Mouse (Mus musculus): ENCODE data around the gene Limd2. TPM values are rescaled to one million over a fixed set of nuclear protein-coding genes. Genes with fewer than 3 reads are reported as not detected.
A peak's percentile ranks its signal among the peaks of the same experiment; 100 is the strongest.

Gene Limd2
- polyA plus RNA-seq, 1 experiment = 36.4 TPM

DNA sequence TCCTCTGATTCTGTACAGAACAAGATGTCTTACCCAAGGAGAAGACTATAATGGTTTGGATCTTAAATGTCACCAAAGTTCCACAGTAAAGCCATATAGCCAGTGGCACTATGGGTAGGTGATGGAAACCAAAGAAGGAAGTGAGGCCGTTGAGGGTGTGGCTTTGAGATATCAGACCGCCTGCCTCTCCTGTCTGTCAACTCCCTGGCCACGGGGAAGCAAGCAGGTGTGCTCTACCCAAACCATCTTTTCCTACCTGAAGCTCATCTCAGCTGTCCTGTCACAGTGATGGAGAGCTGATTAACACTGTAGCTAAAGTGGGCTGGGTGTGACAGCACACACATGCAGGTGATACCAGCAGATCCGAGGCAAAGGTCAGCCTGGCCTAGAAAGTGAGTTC is 37.6 kb upstream of the Limd2 start:
- no peak overlapping the region for H3K4me2 ChIP-seq (ENCODE audit: low read depth)
- H3K36me3 ChIP-seq (ENCODE audit: control insufficient read depth, insufficient read depth) = peaks cover 61% of the 10 kb centered on the region
- no peaks in the 10 kb centered on the region for H3K27me3 ChIP-seq (ENCODE audit: control insufficient read depth, insufficient read depth, insufficient read length)
- no peak overlapping the region for H3K4me3 ChIP-seq
- H3ac ChIP-seq (ENCODE audit: control insufficient read depth, insufficient read length) = no peak overlapping the region
- TF ChIP-seq TCF3 (IDR thresholded peaks at IDR 0.05; ENCODE audit: insufficient read length, low read depth) (no peak), POLR2A (IDR thresholded peaks at IDR 0.05; ENCODE audit: insufficient read length, low read depth) (no peak), POLR2AphosphoS2 (IDR thresholded peaks at IDR 0.05; ENCODE audit: insufficient read length, low read depth) (no peak), MYOG (IDR thresholded peaks at IDR 0.05; ENCODE audit: control insufficient read depth in 1 of 3, insufficient read depth in 1 of 3, insufficient read length in 2 of 3, low read depth in 2 of 3) (no peak), TCF12 (IDR thresholded peaks at IDR 0.05; ENCODE audit: insufficient read depth, poor library complexity, severe bottlenecking) (no peak), CEBPB (IDR thresholded peaks at IDR 0.05; ENCODE audit: insufficient read depth, poor library complexity, severe bottlenecking) (no peak), E2F4 (IDR thresholded peaks at IDR 0.05; ENCODE audit: insufficient read depth) (no peak), MAX (IDR thresholded peaks at IDR 0.05; ENCODE audit: low read depth) (no peak), REST (IDR thresholded peaks at IDR 0.05; ENCODE audit: insufficient read depth, insufficient read length) (no peak), MYOD1 (IDR thresholded peaks at IDR 0.05; ENCODE audit: control insufficient read depth in 1 of 3, insufficient read length in 2 of 3, low read depth in 2 of 3) (no peak), USF1 (IDR thresholded peaks at IDR 0.05; ENCODE audit: low read depth) (no peak), SRF (IDR thresholded peaks at IDR 0.05; ENCODE audit: control insufficient read depth, insufficient read length, low read depth) (no peak)
- H3K79me2 ChIP-seq (ENCODE audit: control insufficient read depth, insufficient read depth) = no peaks in the 10 kb centered on the region

- no peak overlapping the region for H3K4me3 ChIP-seq
- H3K4me2 ChIP-seq (ENCODE audit: low read depth) = no peak overlapping the region
- TF ChIP-seq TCF12 (IDR thresholded peaks at IDR 0.05; ENCODE audit: insufficient read depth, poor library complexity, severe bottlenecking) (no peak), USF1 (IDR thresholded peaks at IDR 0.05; ENCODE audit: low read depth) (no peak), E2F4 (IDR thresholded peaks at IDR 0.05; ENCODE audit: insufficient read depth) (no peak), POLR2A (IDR thresholded peaks at IDR 0.05; ENCODE audit: insufficient read length, low read depth) (no peak), MYOD1 (IDR thresholded peaks at IDR 0.05; ENCODE audit: control insufficient read depth in 1 of 3, insufficient read length in 2 of 3, low read depth in 2 of 3) (no peak), REST (IDR thresholded peaks at IDR 0.05; ENCODE audit: insufficient read depth, insufficient read length) (no peak), CEBPB (IDR thresholded peaks at IDR 0.05; ENCODE audit: insufficient read depth, poor library complexity, severe bottlenecking) (no peak), MAX (IDR thresholded peaks at IDR 0.05; ENCODE audit: low read depth) (no peak), MYOG (IDR thresholded peaks at IDR 0.05; ENCODE audit: control insufficient read depth in 1 of 3, insufficient read depth in 1 of 3, insufficient read length in 2 of 3, low read depth in 2 of 3) (no peak), TCF3 (IDR thresholded peaks at IDR 0.05; ENCODE audit: insufficient read length, low read depth) (no peak), POLR2AphosphoS2 (IDR thresholded peaks at IDR 0.05; ENCODE audit: insufficient read length, low read depth) (no peak), SRF (IDR thresholded peaks at IDR 0.05; ENCODE audit: control insufficient read depth, insufficient read length, low read depth) (no peak)
- H3K79me2 ChIP-seq (ENCODE audit: control insufficient read depth, insufficient read depth) = peaks cover 10% of the 10 kb centered on the region
- no peaks in the 10 kb centered on the region for H3K27me3 ChIP-seq (ENCODE audit: control insufficient read depth, insufficient read depth, insufficient read length)
- no peak overlapping the region for H3ac ChIP-seq (ENCODE audit: control insufficient read depth, insufficient read length)
- H3K36me3 ChIP-seq (ENCODE audit: control insufficient read depth, insufficient read depth) = peaks cover 33% of the 10 kb centered on the region
Observed at GRCm38 (mm10) chr11:106195341-106195740, 34.7 kb upstream of the Limd2 start.

GRCm38 (mm10) chr11:106194891-106195290 is 34.2 kb upstream of the Limd2 start:
- Histone ChIP-seq H3K79me2 (ENCODE audit: control insufficient read depth, insufficient read depth) (peaks cover 10% of the 10 kb centered on the region), H3K36me3 (ENCODE audit: control insufficient read depth, insufficient read depth) (peaks cover 33% of the 10 kb centered on the region), H3ac (ENCODE audit: control insufficient read depth, insufficient read length) (no peak overlapping the region), H3K4me3 (no peak overlapping the region), H3K27me3 (ENCODE audit: control insufficient read depth, insufficient read depth, insufficient read length) (no peaks in the 10 kb centered on the region), H3K4me2 (ENCODE audit: low read depth) (no peak overlapping the region)
- TF ChIP-seq MYOG (IDR thresholded peaks at IDR 0.05; ENCODE audit: control insufficient read depth in 1 of 3, insufficient read depth in 1 of 3, insufficient read length in 2 of 3, low read depth in 2 of 3) = no peak
- peak; percentile 53 for TF ChIP-seq POLR2AphosphoS2 (IDR thresholded peaks at IDR 0.05; ENCODE audit: insufficient read length, low read depth)

- Histone ChIP-seq H3K4me3 (peak overlapping the region; percentile 67), H3K79me2 (ENCODE audit: control insufficient read depth, insufficient read depth) (peaks cover 10% of the 10 kb centered on the region), H3K27me3 (ENCODE audit: control insufficient read depth, insufficient read depth, insufficient read length) (no peaks in the 10 kb centered on the region), H3ac (ENCODE audit: control insufficient read depth, insufficient read length) (peak overlapping the region; percentile 26), H3K36me3 (ENCODE audit: control insufficient read depth, insufficient read depth) (peaks cover 32% of the 10 kb centered on the region), H3K4me2 (ENCODE audit: low read depth) (peak overlapping the region; percentile 86)
- TF ChIP-seq E2F4 (IDR thresholded peaks at IDR 0.05; ENCODE audit: insufficient read depth) = no peak
- TF ChIP-seq CEBPB (IDR thresholded peaks at IDR 0.05; ENCODE audit: insufficient read depth, poor library complexity, severe bottlenecking) = no peak
- TF ChIP-seq MYOG (IDR thresholded peaks at IDR 0.05; ENCODE audit: control insufficient read depth in 1 of 3, insufficient read depth in 1 of 3, insufficient read length in 2 of 3, low read depth in 2 of 3) = no peak
Observed at GRCm38 (mm10) chr11:106194155-106194541, 33.5 kb upstream of the Limd2 start.

DNA sequence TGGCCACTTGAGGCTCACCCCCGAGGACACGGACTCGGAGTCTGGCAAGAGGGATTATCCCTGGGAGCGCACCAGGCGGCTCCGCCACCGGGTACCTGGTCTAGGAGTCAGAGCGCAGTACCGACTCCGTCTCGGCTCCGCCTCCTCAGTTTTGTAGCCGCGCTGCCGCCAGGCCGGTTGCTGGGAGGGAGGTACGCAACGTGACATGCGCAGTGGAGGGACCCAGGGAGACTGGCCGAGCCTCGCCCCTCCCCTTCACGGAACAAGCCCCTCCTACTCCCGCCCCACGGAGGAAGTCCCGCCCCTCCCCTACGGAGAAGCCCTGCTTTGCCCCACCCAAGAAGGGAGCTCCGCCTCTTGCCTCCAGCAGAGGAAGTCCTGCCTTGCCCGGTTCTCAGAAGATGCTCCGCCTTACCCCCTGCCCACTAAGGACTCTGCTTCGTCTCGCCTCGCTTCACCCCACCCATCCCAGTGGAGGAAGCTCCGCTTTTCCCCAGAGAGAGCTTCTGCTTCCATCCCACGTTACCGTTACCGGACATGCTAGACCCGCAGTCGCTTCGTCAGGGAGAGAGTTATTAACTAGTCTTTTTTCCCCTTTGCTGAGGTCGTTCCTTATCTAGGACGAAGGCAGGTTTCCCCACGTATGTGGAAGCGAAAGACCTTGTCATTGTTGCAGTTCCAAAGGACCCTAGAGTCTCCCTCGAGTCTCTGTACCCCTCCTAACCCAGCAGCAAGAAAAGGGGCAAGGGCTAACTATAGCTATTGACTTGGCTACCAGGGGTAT is 32.9 kb upstream of the Limd2 start:
- peak overlapping the region; percentile 67 for H3K4me3 ChIP-seq
- H3K27me3 ChIP-seq (ENCODE audit: control insufficient read depth, insufficient read depth, insufficient read length) = no peaks in the 10 kb centered on the region
- peaks cover 26% of the 10 kb centered on the region for H3K36me3 ChIP-seq (ENCODE audit: control insufficient read depth, insufficient read depth)
- H3ac ChIP-seq (ENCODE audit: control insufficient read depth, insufficient read length) = peak overlapping the region; percentile 26
- TF ChIP-seq TCF12 (IDR thresholded peaks at IDR 0.05; ENCODE audit: insufficient read depth, poor library complexity, severe bottlenecking) (no peak), POLR2A (IDR thresholded peaks at IDR 0.05; ENCODE audit: insufficient read length, low read depth) (peak; percentile 64), POLR2AphosphoS2 (IDR thresholded peaks at IDR 0.05; ENCODE audit: insufficient read length, low read depth) (peak; percentile 95), TCF3 (IDR thresholded peaks at IDR 0.05; ENCODE audit: insufficient read length, low read depth) (no peak), E2F4 (IDR thresholded peaks at IDR 0.05; ENCODE audit: insufficient read depth) (no peak), USF1 (IDR thresholded peaks at IDR 0.05; ENCODE audit: low read depth) (no peak), MAX (IDR thresholded peaks at IDR 0.05; ENCODE audit: low read depth) (no peak), CEBPB (IDR thresholded peaks at IDR 0.05; ENCODE audit: insufficient read depth, poor library complexity, severe bottlenecking) (no peak), MYOG (IDR thresholded peaks at IDR 0.05; ENCODE audit: control insufficient read depth in 1 of 3, insufficient read depth in 1 of 3, insufficient read length in 2 of 3, low read depth in 2 of 3) (peak in 1 of 3 experiments; percentile 5), MYOD1 (IDR thresholded peaks at IDR 0.05; ENCODE audit: control insufficient read depth in 1 of 3, insufficient read length in 2 of 3, low read depth in 2 of 3) (no peak), SRF (IDR thresholded peaks at IDR 0.05; ENCODE audit: control insufficient read depth, insufficient read length, low read depth) (peak; percentile 26), REST (IDR thresholded peaks at IDR 0.05; ENCODE audit: insufficient read depth, insufficient read length) (no peak)
- peak overlapping the region; percentile 98 for H3K4me2 ChIP-seq (ENCODE audit: low read depth)
- H3K79me2 ChIP-seq (ENCODE audit: control insufficient read depth, insufficient read depth) = peaks cover 10% of the 10 kb centered on the region
